In genomic region chr3:79883092-79883491, GRCm38 (mm10) we compare ENCODE assay signal across 9 mouse cellular contexts. TPM values are rescaled to one million over a fixed set of nuclear protein-coding genes. Genes with fewer than 3 reads are reported as not detected.
DNase-seq lines count a peak whose midpoint lies in the region; ATAC-seq and TF ChIP-seq lines count a peak whose summit lies in the region.
"Had no signal": no experiment of that assay in that cellular context is flagged by ENCODE, and none has a peak within 500 bp of the region (broad histone marks: within the 10 kb centered on the region; RNA-seq: fewer than 3 reads in every experiment).

No protein-coding gene starts in this region.

- no peaks in the 10 kb centered on the region for H3K27me3 ChIP-seq in kidney, embryonic 15.5 days
- no peaks in the 10 kb centered on the region for H3K27me3 ChIP-seq in heart, embryonic 13.5 days (replicated peaks)
- H3K27me3 ChIP-seq: midbrain, embryonic 12.5 days had no signal

- WGBS in kidney, embryonic 15.5 days: 38% methylated on average over 7 of the region's 7 CpGs
- 22% methylated on average over 7 of the region's 7 CpGs for WGBS in heart, embryonic 13.5 days

- DNase-seq in kidney, adult 11 months: peak; percentile 37
- peak; percentile 84 for DNase-seq in adrenal gland, postnatal 14 days
- DNase-seq in embryo, embryonic 9.5 days (ENCODE audit: extremely low spot score): peak; percentile 59
- peak; percentile 63 to 70 for DNase-seq in left cerebral cortex, adult 2 months (ENCODE audit: extremely low spot score in 1 of 2, low spot score in 2 of 2)
- peak; percentile 57 for DNase-seq in naive thymus-derived CD4-positive, alpha-beta T cell, adult 2 months (ENCODE audit: low read depth)
- DNase-seq in thymus, adult 18-20 months: peak; percentile 5 to 7

- peaks cover 34% of the 10 kb centered on the region for H3K4me1 ChIP-seq in kidney, embryonic 15.5 days
- H3K4me1 ChIP-seq in heart, embryonic 13.5 days: peaks cover 40% of the 10 kb centered on the region

- no peaks in the 10 kb centered on the region for H3K36me3 ChIP-seq in kidney, embryonic 15.5 days
- no peaks in the 10 kb centered on the region for H3K36me3 ChIP-seq in heart, embryonic 13.5 days
- H3K36me3 ChIP-seq: midbrain, embryonic 12.5 days had no signal

- H3K4me2 ChIP-seq in kidney, embryonic 15.5 days: no peak overlapping the region
- H3K4me2 ChIP-seq in heart, embryonic 13.5 days: no peak overlapping the region
- H3K4me2 ChIP-seq: midbrain, embryonic 12.5 days had no signal

- H3K9ac ChIP-seq in kidney, embryonic 15.5 days: no peak overlapping the region
- H3K9ac ChIP-seq in heart, embryonic 13.5 days: no peak overlapping the region
- H3K9ac ChIP-seq: midbrain, embryonic 12.5 days had no signal

- no peak overlapping the region for H3K27ac ChIP-seq in kidney, embryonic 15.5 days
- H3K27ac ChIP-seq in heart, embryonic 13.5 days (replicated peaks): peak overlapping the region; percentile 95; the same call in 1 of the 2 replicates
- no peak overlapping the region for H3K27ac ChIP-seq in left cerebral cortex, adult 2 months
- H3K27ac ChIP-seq: midbrain, embryonic 12.5 days had no signal

- H3K9me3 ChIP-seq in kidney, embryonic 15.5 days (replicated peaks): no peaks in the 10 kb centered on the region
- H3K9me3 ChIP-seq in heart, embryonic 13.5 days: no peaks in the 10 kb centered on the region
- H3K9me3 ChIP-seq: midbrain, embryonic 12.5 days had no signal

- no peak for ATAC-seq in kidney, embryonic 15.5 days (replicated peaks; ENCODE audit: low FRiP score)
- ATAC-seq in heart, embryonic 13.5 days (ENCODE audit: extremely low read depth, insufficient number of reproducible peaks, low FRiP score, low TSS enrichment): no peak

- intact Hi-C loops in left cerebral cortex, adult 2 months (cut with DNase I): loop anchor here (1.0 to 5.0 kb wide), 2 partner anchors 114 to 175 kb away; no protein-coding TSS in a partner anchor

- H3K4me3 ChIP-seq in kidney, embryonic 15.5 days (replicated peaks): no peak overlapping the region
- H3K4me3 ChIP-seq in heart, embryonic 13.5 days: no peak overlapping the region
- no peak overlapping the region for H3K4me3 ChIP-seq in left cerebral cortex, adult 2 months
- H3K4me3 ChIP-seq: midbrain, embryonic 12.5 days had no signal

- TF ChIP-seq CTCF in left cerebral cortex, adult 2 months (IDR thresholded peaks at IDR 0.05): peak; percentile 89

RNA-seq across cellular contexts. Expression of gene Fam198b, which starts 1.2 kb away (rescaled TPM):
- 13.4 and 14.7 TPM in 2 replicates for polyA plus RNA-seq in kidney, embryonic 15.5 days (2015; fragmentation: Nextera tagmentation; extraction: Ambion mirVana)
- 27.3 and 31.0 TPM in 2 replicates for total RNA-seq in adrenal gland, postnatal 14 days (2021)
- 43.8 and 54.8 TPM in 2 replicates for polyA plus RNA-seq in heart, embryonic 13.5 days (2015; fragmentation: Nextera tagmentation; extraction: Ambion mirVana)
- 1 to 10 TPM; 7.3 to 8.5 TPM for total RNA-seq in left cerebral cortex, adult 2 months (2021)

RNA-seq across cellular contexts. Expression of gene Tmem144, which starts 30.5 kb away (rescaled TPM):
- polyA plus RNA-seq in kidney, embryonic 15.5 days (2015; fragmentation: Nextera tagmentation; extraction: Ambion mirVana): 5.1 and 6.3 TPM in 2 replicates
- total RNA-seq in adrenal gland, postnatal 14 days (2021): 8.6 and 11.0 TPM in 2 replicates
- polyA plus RNA-seq in heart, embryonic 13.5 days (2015; fragmentation: Nextera tagmentation; extraction: Ambion mirVana): 9.3 and 12.1 TPM in 2 replicates
- total RNA-seq in left cerebral cortex, adult 2 months (2021): 10 to 100 TPM; 10.5 to 12.0 TPM

Comparison
In these comparisons a context has a peak if more than half of its experiments do, and no peak if none do; other contexts are left out.
1. DNase-seq: peak in every context shown above with its lines; median percentile 84 in adrenal gland, postnatal 14 days; 66 in left cerebral cortex, adult 2 months; 59 in embryo, embryonic 9.5 days; 57 in naive thymus-derived CD4-positive, alpha-beta T cell, adult 2 months; 37 in kidney, adult 11 months; 6 in thymus, adult 18-20 months.